8 mouse cellular contexts compared by ENCODE assay signal in genomic region chr17:56626754-56627470, GRCm38 (mm10). TPM values are rescaled to one million over a fixed set of nuclear protein-coding genes. Genes with fewer than 3 reads are reported as not detected.
DNase-seq lines count a peak whose midpoint lies in the region; ATAC-seq and TF ChIP-seq lines count a peak whose summit lies in the region.

Gene Lonp1, minus strand, starts transcription at chr17:56626887.

- H3K4me2 ChIP-seq in embryonic facial prominence, embryonic 15.5 days (replicated peaks) = peak within 1 kb of the TSS; percentile 93
- peak within 1 kb of the TSS; percentile 66 for H3K4me2 ChIP-seq in kidney, embryonic 14.5 days (replicated peaks; ENCODE audit: low read depth, low read length)
- H3K4me2 ChIP-seq in limb, embryonic 15.5 days = peak within 1 kb of the TSS; percentile 93

- peak within 1 kb of the TSS; percentile 58 for H3K4me3 ChIP-seq in bone marrow, adult 2 months (replicated peaks; ENCODE audit: control insufficient read depth, low read depth, low read length)
- peak within 1 kb of the TSS; percentile 93 for H3K4me3 ChIP-seq in embryonic facial prominence, embryonic 15.5 days (replicated peaks)
- peak within 1 kb of the TSS; percentile 79 for H3K4me3 ChIP-seq in kidney, embryonic 14.5 days (ENCODE audit: low read length)
- H3K4me3 ChIP-seq in limb, embryonic 15.5 days = peak within 1 kb of the TSS; percentile 95

- H3K27me3 ChIP-seq in embryonic facial prominence, embryonic 15.5 days = no peaks in the 10 kb centered on the region
- H3K27me3 ChIP-seq in kidney, embryonic 14.5 days (ENCODE audit: control insufficient read depth, insufficient read depth, low read length) = no peaks in the 10 kb centered on the region
- no peaks in the 10 kb centered on the region for H3K27me3 ChIP-seq in limb, embryonic 15.5 days

- no peak within 1 kb of the TSS for H3K27ac ChIP-seq in bone marrow, adult 2 months (ENCODE audit: control insufficient read depth, insufficient read depth, low read depth, low read length, poor library complexity)
- peak within 1 kb of the TSS; percentile 86 for H3K27ac ChIP-seq in embryonic facial prominence, embryonic 15.5 days (replicated peaks)
- peak within 1 kb of the TSS; percentile 75; the same call in 1 of the 2 replicates for H3K27ac ChIP-seq in kidney, embryonic 14.5 days (ENCODE audit: low read depth, low read length)
- H3K27ac ChIP-seq in limb, embryonic 15.5 days = peak within 1 kb of the TSS; percentile 85

- ATAC-seq in embryonic facial prominence, embryonic 15.5 days (ENCODE audit: insufficient number of reproducible peaks, low FRiP score, low TSS enrichment, low read depth) = peak; percentile 93
- ATAC-seq in kidney, embryonic 14.5 days (ENCODE audit: low FRiP score, low TSS enrichment) = peak; percentile 93
- peak; percentile 93 for ATAC-seq in limb, embryonic 15.5 days (ENCODE audit: insufficient number of reproducible peaks, low FRiP score, low TSS enrichment, low read depth)

- DNase-seq in 416B (ENCODE audit: low read depth) = peak; percentile 99
- peak; percentile 91 to 93 for DNase-seq in heart, adult 9 months (ENCODE audit: low spot score in 2 of 2)
- DNase-seq in monocyte, adult 2 months (ENCODE audit: low read depth in 1 of 2, low spot score in 2 of 2) = peak; percentile 76 to 86
- DNase-seq in spleen, postnatal 36 days (ENCODE audit: low spot score in 2 of 2) = peak; percentile 96 to 98

- H3K36me3 ChIP-seq in embryonic facial prominence, embryonic 15.5 days = peaks cover 21% of the 10 kb centered on the region
- H3K36me3 ChIP-seq in kidney, embryonic 14.5 days (ENCODE audit: control insufficient read depth, insufficient read depth, low read length) = peaks cover 23% of the 10 kb centered on the region
- H3K36me3 ChIP-seq in limb, embryonic 15.5 days = peaks cover 25% of the 10 kb centered on the region

- peak within 1 kb of the TSS; percentile 92 for H3K9ac ChIP-seq in embryonic facial prominence, embryonic 15.5 days
- peak within 1 kb of the TSS; percentile 82 for H3K9ac ChIP-seq in kidney, embryonic 14.5 days (ENCODE audit: low read depth, low read length)
- peak within 1 kb of the TSS; percentile 98 for H3K9ac ChIP-seq in limb, embryonic 15.5 days

- under 1% methylated on average over 51 of the region's 51 CpGs for WGBS in bone marrow, adult 2 months
- WGBS in embryonic facial prominence, embryonic 15.5 days = under 1% methylated on average over 51 of the region's 51 CpGs
- WGBS in kidney, embryonic 14.5 days = under 1% methylated on average over 51 of the region's 51 CpGs
- WGBS in limb, embryonic 15.5 days = under 1% methylated on average over 51 of the region's 51 CpGs

- peaks cover 4% of the 10 kb centered on the region; the same call in 1 of the 2 replicates for H3K4me1 ChIP-seq in bone marrow, adult 2 months (ENCODE audit: control insufficient read depth, insufficient read depth, low read length)
- peaks cover 28% of the 10 kb centered on the region for H3K4me1 ChIP-seq in embryonic facial prominence, embryonic 15.5 days
- peaks cover 11% of the 10 kb centered on the region for H3K4me1 ChIP-seq in kidney, embryonic 14.5 days (ENCODE audit: control insufficient read depth, insufficient read depth, low read length)
- H3K4me1 ChIP-seq in limb, embryonic 15.5 days = peaks cover 30% of the 10 kb centered on the region

- no peaks in the 10 kb centered on the region for H3K9me3 ChIP-seq in embryonic facial prominence, embryonic 15.5 days (replicated peaks)
- no peaks in the 10 kb centered on the region for H3K9me3 ChIP-seq in kidney, embryonic 14.5 days (ENCODE audit: control insufficient read depth, low read length)
- H3K9me3 ChIP-seq in limb, embryonic 15.5 days = no peaks in the 10 kb centered on the region

- peak; percentile 11; the same call in 1 of the 2 replicates for TF ChIP-seq CTCF in bone marrow, adult 2 months (IDR thresholded peaks at IDR 0.05; ENCODE audit: control insufficient read depth, insufficient read depth, low read length)

- peak; percentile 76; the same call in 1 of the 2 replicates for TF ChIP-seq POLR2A in bone marrow, adult 2 months (IDR thresholded peaks at IDR 0.05; ENCODE audit: borderline replicate concordance, control insufficient read depth, low read depth, low read length)

RNA-seq across cellular contexts. Expression of gene Lonp1, which starts in this region (rescaled TPM):
- polyA plus RNA-seq in bone marrow, adult 2 months (2011; ENCODE audit: insufficient read depth, insufficient read length, low replicate concordance, missing spikeins) = 19.7 and 29.5 TPM in 2 replicates
- 49.7 and 50.5 TPM in 2 replicates for polyA plus RNA-seq in embryonic facial prominence, embryonic 15.5 days (2015; fragmentation: Nextera tagmentation; extraction: Ambion mirVana)
- polyA plus RNA-seq in kidney, embryonic 14.5 days (2014; fragmentation: Nextera tagmentation; extraction: Ambion mirVana) = 45.9 and 63.2 TPM in 2 replicates
- 46.5 and 49.1 TPM in 2 replicates for polyA plus RNA-seq in limb, embryonic 15.5 days (2015; fragmentation: Nextera tagmentation; extraction: Ambion mirVana)
